Mouse (Mus musculus): ENCODE results near the gene Dnase1l1. TPM values are rescaled to one million over a fixed set of nuclear protein-coding genes. Genes with fewer than 3 reads are reported as not detected.

Gene Dnase1l1
- polyA plus RNA-seq (2016; fragmentation: Nextera tagmentation; extraction: Ambion mirVana): 5.0 TPM in 2 replicates

DNA sequence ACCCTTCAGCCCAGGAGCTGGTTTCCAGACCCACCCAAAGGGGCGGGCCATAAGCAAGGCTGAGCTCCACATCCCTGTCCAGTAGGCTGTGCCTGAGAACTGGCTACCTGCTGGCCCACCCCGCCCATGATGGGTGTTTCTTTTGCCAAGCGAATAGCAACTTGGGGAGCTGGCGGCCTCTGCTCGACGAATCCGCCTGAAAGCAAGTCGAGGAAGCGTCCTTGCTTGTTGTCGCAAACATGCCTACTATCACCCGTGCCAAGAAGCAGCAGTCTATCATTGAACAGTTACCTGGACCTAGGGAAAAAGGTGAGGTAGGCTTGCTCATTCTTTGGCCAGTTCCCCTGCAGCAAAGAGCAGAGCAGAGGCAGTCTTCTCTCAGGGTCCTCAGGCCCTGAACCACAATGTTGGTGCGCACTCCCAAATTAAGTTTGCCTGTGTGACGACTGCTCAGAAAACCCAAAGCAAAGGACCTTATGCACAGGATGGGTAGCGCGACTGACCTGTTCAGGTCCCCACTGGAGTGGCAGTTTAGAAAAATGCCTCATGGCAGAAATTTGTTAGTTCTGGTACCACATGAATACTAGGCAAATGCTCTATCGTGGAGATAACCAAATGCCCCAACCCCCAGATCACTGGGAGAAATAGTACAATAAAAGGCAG lies at the start of gene Dnase1l1, which contains the start of gene Taz:
Gene Dnase1l1, minus strand, starts transcription at position 606 of the 663 bp plus-strand sequence.
Gene Taz, plus strand, starts transcription at position 181 of the 663 bp plus-strand sequence.
- peak; percentile 63 for ATAC-seq (ENCODE audit: low FRiP score)
- H3K27me3 ChIP-seq: no peaks in the 10 kb centered on the region
- H3K27ac ChIP-seq: peak within 1 kb of the TSS; percentile 75
- no peaks in the 10 kb centered on the region for H3K36me3 ChIP-seq (replicated peaks)
- peak within 1 kb of the TSS; percentile 52 for H3K4me3 ChIP-seq (replicated peaks)
- peak within 1 kb of the TSS; percentile 67 for H3K9ac ChIP-seq
- peak within 1 kb of the TSS; percentile 68 for H3K4me2 ChIP-seq
- 15% methylated on average over 16 of the region's 16 CpGs for WGBS
- no peaks in the 10 kb centered on the region for H3K9me3 ChIP-seq
- peaks cover 10% of the 10 kb centered on the region for H3K4me1 ChIP-seq

DNA sequence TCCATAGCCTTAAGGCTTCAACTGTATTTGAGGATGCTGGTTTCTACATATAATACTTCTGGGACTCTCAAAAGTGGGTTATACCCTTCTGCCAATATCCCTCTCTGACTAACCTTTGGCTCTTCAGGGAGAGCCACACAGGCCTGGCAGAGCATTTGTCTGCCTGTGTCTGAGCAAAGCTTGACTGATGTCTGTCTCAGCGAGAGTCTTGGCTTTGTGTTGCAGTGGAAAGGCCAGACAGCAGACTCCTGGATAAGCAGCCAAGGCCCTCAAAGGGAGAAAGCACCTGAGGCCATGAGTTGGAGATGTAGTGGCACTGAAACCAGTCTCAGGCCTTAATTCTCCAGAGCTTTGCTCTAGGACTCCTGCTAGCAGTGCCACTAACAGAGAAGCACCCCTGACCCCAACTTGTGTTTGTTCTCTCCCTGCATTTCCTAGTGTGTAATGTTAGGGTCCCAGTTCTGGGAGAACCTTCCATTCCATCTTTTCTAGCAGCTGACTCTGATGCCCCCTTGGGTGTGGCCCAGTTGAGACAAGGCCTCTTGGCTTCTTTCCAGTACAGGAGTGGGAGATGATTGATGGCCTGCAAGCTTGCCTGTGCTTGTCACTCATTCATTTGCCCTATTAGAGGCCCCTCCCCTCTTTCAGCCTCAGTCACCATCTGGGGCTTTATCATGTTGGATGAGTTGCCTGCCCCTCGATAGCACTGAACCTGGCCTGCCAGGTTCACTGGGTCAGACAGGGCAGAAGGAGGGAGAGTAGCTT lies 48.2 kb upstream of the Dnase1l1 start:
- no peak for ATAC-seq (ENCODE audit: low FRiP score)
- H3K4me3 ChIP-seq (replicated peaks): peak overlapping the region; percentile 58
- WGBS: 46% methylated on average over 2 of the region's 2 CpGs
- no peaks in the 10 kb centered on the region for H3K9me3 ChIP-seq
- peaks cover 14% of the 10 kb centered on the region for H3K4me1 ChIP-seq
- peak overlapping the region; percentile 65 for H3K9ac ChIP-seq
- H3K27ac ChIP-seq: no peak overlapping the region
- peak overlapping the region; percentile 63 for H3K4me2 ChIP-seq
- no peaks in the 10 kb centered on the region for H3K27me3 ChIP-seq
- H3K36me3 ChIP-seq (replicated peaks): peaks cover 22% of the 10 kb centered on the region

DNA sequence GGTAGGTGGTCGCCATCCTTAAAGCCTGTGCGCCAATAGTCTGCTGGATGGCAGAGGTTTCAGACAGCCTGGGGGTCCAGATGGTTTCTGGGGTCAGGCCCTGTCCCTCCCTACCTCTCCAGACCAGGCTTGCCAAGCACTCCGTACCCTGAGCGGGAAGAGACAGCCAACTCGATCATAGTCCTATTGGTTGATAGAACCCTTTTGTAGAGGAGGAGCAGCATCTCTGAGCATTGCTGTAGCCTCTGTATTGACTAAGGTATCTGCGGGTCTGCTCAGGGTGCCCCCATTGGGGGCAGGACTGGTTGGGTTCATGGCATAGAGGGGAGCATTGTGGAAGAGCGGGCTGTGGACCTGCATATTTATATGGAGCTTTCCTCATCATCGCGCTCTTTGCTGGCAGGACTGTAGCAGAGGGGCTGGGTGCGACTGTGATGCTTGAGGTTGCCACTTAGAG lies 47.1 kb upstream of the Dnase1l1 start:
- 14% methylated on average over 10 of the region's 10 CpGs for WGBS
- Histone ChIP-seq H3K9ac (peak overlapping the region; percentile 65), H3K27ac (peak overlapping the region; percentile 81; the same call in 1 of the 2 replicates), H3K4me1 (peaks cover 14% of the 10 kb centered on the region), H3K36me3 (replicated peaks) (peaks cover 13% of the 10 kb centered on the region), H3K4me3 (replicated peaks) (peak overlapping the region; percentile 58), H3K4me2 (peak overlapping the region; percentile 63), H3K9me3 (no peaks in the 10 kb centered on the region), H3K27me3 (no peaks in the 10 kb centered on the region)
- peak; percentile 55 for ATAC-seq (ENCODE audit: low FRiP score)

DNA sequence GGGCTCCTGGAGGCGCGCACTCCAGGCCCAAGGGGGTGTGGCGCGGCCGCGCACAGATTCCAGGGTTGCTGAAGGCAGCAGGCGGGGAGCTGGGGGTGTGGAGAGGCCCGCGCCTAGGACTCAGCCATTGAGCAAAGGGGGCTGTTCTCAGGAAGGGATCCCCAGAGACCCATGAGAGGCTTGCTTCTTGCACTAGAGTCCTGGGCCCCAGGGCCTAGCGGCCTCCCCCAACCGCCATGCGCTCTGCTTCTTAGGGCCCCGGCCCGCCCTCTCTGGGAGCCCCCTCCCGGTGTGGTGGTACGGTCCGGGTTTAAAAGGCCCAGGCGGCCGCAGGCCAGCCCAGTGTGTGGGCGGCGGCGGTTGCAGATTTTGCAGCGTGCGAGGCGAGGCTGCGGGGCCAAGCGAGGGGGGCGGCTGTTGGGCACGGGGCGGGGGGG lies 46.6 kb upstream of the Dnase1l1 start, which contains the start of gene Plxna3:
Gene Plxna3, plus strand, starts transcription at position 342 of the 437 bp plus-strand sequence.
- peak within 1 kb of the TSS; percentile 81 for H3K27ac ChIP-seq
- 25% methylated on average over 28 of the region's 30 CpGs for WGBS
- peak; percentile 95 for ATAC-seq (ENCODE audit: low FRiP score)

DNA sequence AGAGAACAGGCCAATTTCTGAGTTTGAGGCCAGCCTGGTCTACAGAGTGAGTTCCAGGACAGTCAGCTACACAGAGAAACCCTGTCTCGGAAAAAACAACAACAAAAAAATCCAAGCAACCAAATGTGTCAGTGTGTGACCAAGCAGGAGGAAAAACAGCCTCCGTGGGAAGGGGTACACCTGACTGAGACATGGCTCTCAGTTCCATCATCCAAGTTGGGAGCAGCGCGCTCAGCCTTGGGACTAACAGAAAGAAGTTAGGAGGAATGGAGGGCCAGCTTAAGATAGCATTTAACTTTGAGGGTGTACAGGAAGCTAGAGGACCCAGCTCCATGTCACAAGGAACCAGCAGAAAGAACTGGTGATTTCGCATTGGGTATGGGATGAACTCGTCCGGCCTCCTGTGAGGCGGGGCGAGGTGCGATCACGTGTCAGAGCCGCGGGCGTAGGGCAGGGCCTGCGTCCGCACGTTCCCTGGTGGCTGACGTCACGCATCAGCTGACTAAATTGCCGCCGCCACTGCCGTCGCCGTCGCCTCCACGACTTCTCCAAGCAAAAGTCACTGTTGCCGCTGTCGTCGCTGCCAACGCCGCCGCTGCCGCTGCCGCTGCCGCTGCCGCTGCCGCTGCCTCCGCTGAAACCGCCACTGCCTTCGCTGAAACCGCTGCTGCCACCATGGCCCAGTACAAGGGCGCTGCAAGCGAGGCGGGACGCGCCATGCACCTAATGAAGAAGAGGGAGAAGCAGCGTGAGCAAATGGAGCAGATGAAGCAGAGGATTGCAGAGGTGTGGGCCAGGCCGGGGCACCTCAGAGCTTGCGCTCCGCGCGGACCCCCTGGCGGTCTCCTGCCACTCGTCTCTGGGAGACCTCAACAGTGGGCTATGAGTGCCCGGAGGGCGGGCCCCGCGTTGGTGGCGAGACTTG lies 30.7 kb upstream of the Dnase1l1 start, which contains the start of gene Fam50a:
Gene Fam50a, plus strand, starts transcription at position 494 of the 925 bp plus-strand sequence.
- Histone ChIP-seq H3K9me3 (no peaks in the 10 kb centered on the region), H3K4me3 (replicated peaks) (peak within 1 kb of the TSS; percentile 61), H3K4me1 (peaks cover 8% of the 10 kb centered on the region), H3K4me2 (peak within 1 kb of the TSS; percentile 70), H3K27me3 (no peaks in the 10 kb centered on the region), H3K9ac (peak within 1 kb of the TSS; percentile 72), H3K27ac (peak within 1 kb of the TSS; percentile 75), H3K36me3 (replicated peaks) (peaks cover 26% of the 10 kb centered on the region)
- WGBS: 16% methylated on average over 53 of the region's 59 CpGs
- peak; percentile 98 for ATAC-seq (ENCODE audit: low FRiP score)

More for the DNA sequence above, 46.6 kb upstream of the Dnase1l1 start, which contains the start of gene Plxna3:
- Histone ChIP-seq H3K9me3 (no peaks in the 10 kb centered on the region), H3K4me3 (replicated peaks) (peak within 1 kb of the TSS; percentile 58), H3K4me1 (peaks cover 14% of the 10 kb centered on the region), H3K36me3 (replicated peaks) (peaks cover 11% of the 10 kb centered on the region), H3K27me3 (no peaks in the 10 kb centered on the region), H3K4me2 (peak within 1 kb of the TSS; percentile 63), H3K9ac (peak within 1 kb of the TSS; percentile 65)

DNA sequence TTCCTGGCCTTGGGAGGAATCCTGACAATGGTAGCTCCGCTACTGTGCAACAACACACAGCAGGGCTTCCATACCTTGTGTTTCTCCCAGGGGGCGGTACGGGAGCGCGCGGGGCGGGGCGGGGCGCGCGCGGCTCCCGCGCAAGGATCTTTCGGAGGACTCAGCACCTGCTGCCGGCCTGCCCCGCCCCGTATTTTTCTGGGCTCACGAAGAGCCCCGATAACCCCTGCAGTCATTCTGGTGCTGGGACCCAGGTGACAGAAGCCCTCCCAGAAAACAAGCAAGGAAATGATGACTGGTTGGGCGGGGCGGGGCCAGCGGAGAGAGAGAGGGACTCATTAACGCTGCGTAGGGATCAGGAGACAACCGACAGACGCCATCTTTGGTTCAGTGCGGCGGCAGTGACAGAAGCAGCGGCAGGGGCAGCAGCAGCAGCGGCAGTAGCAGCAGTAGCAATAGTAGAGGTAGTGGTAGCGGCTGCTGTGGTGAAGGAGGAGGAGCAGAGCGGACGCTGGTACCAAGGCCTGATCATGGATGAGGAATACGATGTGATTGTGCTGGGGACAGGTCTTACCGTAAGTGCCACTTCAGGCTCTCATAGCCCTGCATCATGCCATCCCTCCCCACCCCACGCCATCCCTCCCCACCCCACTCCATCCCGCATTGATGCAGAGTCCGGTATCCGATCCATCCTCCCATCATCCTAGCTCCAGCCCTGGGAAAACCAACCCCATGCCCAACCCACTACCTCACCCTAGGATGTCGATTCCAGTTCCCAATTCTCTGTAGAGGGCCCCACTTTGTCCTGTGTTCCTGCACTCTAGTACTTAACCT lies 22.9 kb upstream of the Dnase1l1 start, which contains the start of gene Gdi1:
Gene Gdi1, plus strand, starts transcription at position 132 of the 834 bp plus-strand sequence.
- Histone ChIP-seq H3K36me3 (replicated peaks) (peaks cover 66% of the 10 kb centered on the region), H3K9ac (peak within 1 kb of the TSS; percentile 82), H3K4me3 (replicated peaks) (peak within 1 kb of the TSS; percentile 48), H3K27ac (peak within 1 kb of the TSS; percentile 91), H3K9me3 (no peaks in the 10 kb centered on the region), H3K4me1 (peaks cover 15% of the 10 kb centered on the region), H3K27me3 (no peaks in the 10 kb centered on the region), H3K4me2 (peak within 1 kb of the TSS; percentile 80)
- 19% methylated on average over 37 of the region's 41 CpGs for WGBS
- peak; percentile 89 for ATAC-seq (ENCODE audit: low FRiP score)

GRCm38 (mm10) chrX:74299721-74300120 lies 17.6 kb upstream of the Dnase1l1 start:
- Histone ChIP-seq H3K9ac (no peak overlapping the region), H3K4me2 (no peak overlapping the region), H3K27ac (no peak overlapping the region), H3K36me3 (replicated peaks) (peaks cover 38% of the 10 kb centered on the region), H3K9me3 (no peaks in the 10 kb centered on the region), H3K4me3 (replicated peaks) (no peak overlapping the region), H3K27me3 (no peaks in the 10 kb centered on the region), H3K4me1 (peaks cover 8% of the 10 kb centered on the region; the same call in 1 of the 2 replicates)
- WGBS: 89% methylated on average over 3 of the region's 3 CpGs
- no peak for ATAC-seq (ENCODE audit: low FRiP score)

DNA sequence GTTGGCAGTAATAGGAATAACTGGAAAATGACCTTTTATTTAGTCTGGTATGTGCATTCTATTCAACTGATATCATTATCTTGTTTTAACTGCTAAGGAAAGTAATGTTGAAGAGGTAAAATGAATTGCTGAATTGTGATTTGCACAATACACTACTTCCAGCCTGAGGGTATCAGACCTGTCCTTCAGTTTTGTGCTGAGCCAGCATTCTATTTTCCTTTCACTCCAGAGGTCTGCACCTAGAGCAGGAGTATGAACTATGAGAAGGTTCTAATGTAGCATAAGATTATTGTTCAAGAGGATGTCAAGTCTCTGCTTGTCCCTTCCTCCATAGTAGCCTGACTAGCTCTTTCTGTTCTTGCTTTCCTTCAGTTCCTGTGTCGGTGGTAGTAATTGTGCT lies 16.2 kb upstream of the Dnase1l1 start:
- no peak overlapping the region for H3K4me2 ChIP-seq
- H3K4me1 ChIP-seq: peaks cover 2% of the 10 kb centered on the region; the same call in 1 of the 2 replicates
- no peak overlapping the region for H3K9ac ChIP-seq
- peaks cover 31% of the 10 kb centered on the region for H3K36me3 ChIP-seq (replicated peaks)
- WGBS: 100% methylated on average over 1 of the region's 1 CpGs
- ATAC-seq (ENCODE audit: low FRiP score): no peak
- H3K27ac ChIP-seq: no peak overlapping the region
- H3K4me3 ChIP-seq (replicated peaks): no peak overlapping the region
- no peaks in the 10 kb centered on the region for H3K9me3 ChIP-seq
- H3K27me3 ChIP-seq: no peaks in the 10 kb centered on the region

DNA sequence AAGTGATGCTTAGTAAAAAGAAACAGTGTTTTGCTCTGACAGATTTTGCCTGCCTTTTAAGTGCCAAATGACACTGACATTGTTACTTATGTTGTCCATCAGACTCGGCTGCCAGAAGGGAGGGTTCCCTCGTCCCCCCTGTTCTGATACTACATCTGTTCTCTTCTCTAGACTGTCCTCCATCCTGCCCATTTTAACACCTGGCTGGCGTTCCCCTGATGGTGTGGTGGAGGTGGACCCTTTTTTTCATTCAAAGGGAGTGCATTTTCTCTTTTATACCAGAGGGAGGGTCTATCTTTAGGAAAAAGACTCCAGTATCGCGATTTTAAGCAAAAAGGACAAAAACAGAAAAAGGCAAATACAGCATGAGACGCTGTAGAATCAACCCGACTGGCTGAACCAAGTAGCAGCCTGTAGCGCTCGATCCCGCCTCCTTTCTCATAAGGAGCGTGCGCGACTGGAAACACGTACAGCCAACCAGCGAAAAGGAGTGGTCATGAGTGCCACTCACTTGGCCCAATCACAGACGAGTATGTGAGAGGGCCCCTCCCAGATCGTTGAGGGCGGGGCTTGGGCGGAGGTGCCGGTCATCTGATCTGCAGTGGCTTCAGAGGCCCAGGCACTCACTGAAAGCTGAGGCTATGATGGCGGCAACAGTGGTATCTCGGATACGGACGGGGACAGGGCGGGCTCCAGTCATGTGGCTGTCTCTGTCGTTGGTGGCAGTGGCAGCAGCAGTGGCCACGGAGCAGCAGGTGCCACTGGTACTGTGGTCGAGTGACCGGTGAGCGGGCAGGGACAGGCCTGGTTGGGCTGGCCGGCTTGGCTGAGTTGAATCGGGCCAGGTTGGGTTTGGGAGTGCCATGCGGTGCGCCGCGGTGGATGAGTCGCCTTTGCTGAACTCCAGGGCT lies 14.7 kb upstream of the Dnase1l1 start, which contains the start of gene Atp6ap1:
Gene Atp6ap1, plus strand, starts transcription at position 560 of the 911 bp plus-strand sequence.
- Histone ChIP-seq H3K4me1 (peaks cover 2% of the 10 kb centered on the region; the same call in 1 of the 2 replicates), H3K9me3 (no peaks in the 10 kb centered on the region), H3K9ac (peak within 1 kb of the TSS; percentile 74), H3K4me2 (peak within 1 kb of the TSS; percentile 65), H3K4me3 (replicated peaks) (peak within 1 kb of the TSS; percentile 64), H3K27me3 (no peaks in the 10 kb centered on the region), H3K27ac (peak within 1 kb of the TSS; percentile 63), H3K36me3 (replicated peaks) (peaks cover 16% of the 10 kb centered on the region)
- ATAC-seq (ENCODE audit: low FRiP score): peak; percentile 99
- 20% methylated on average over 37 of the region's 37 CpGs for WGBS

GRCm38 (mm10) chrX:74293431-74293830 lies 11.3 kb upstream of the Dnase1l1 start:
- Histone ChIP-seq H3K4me3 (replicated peaks) (no peak overlapping the region), H3K27ac (no peak overlapping the region), H3K4me2 (no peak overlapping the region), H3K27me3 (no peaks in the 10 kb centered on the region), H3K4me1 (peaks cover 2% of the 10 kb centered on the region; the same call in 1 of the 2 replicates), H3K36me3 (replicated peaks) (peaks cover 7% of the 10 kb centered on the region; the same call in 1 of the 2 replicates), H3K9me3 (no peaks in the 10 kb centered on the region), H3K9ac (no peak overlapping the region)
- WGBS: 78% methylated on average over 4 of the region's 4 CpGs
- no peak for ATAC-seq (ENCODE audit: low FRiP score)
